Mouse (Mus musculus): ENCODE results near the gene BC030499.

The BC030499 gene

DNA sequence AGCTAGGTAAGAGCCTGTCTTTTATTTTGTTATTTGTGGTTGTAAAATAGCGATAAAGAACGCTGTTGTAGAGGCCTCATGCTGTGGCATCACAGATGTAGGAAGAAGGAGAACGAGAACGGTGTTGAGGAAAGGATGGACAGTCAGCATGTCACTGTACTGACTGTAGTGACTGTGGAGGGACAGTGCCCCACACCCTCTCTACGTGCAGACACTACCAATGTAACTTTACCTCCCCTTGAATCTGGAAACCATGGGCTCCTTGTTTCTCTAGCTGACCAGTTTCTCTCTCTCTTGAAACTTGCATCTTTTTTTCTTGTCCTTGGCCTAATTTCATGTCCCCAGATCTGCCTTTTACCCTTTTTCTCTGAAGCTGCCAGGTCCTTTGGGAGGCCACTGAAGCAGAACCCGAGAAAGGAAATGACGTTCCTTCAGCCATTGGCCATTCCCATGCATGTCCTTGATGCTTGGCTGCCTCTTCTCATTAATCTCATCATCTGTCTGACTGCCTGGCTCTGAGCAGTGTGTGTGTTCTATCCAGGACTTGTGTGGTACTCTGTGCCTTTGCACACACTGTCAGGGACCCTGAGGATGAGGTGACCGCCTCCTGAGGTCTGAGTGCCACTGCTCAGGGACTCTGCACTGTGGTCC is 20.3 kb downstream of the BC030499 start:
- DNase-seq, result no peak

DNA sequence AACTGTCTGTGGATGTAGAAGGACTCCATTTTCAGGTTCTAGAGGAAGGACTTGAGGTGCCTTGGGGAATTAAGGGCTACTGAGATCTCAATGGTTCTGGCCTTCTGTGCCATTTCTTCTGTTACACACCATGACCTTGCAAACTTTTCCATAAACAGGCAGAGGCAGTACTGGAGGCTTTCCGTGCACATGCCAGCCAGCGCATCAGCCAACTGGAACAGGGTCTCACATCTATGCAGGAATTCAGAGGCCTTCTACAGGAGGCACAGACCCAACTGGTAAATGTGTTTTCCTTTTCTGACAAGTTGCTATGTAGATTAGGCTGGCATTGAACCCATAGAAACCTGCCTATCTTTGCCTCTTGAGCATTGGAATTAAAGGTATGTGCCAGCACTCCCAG is 23.0 kb downstream of the BC030499 start:
- DNase-seq, result no peak

DNA sequence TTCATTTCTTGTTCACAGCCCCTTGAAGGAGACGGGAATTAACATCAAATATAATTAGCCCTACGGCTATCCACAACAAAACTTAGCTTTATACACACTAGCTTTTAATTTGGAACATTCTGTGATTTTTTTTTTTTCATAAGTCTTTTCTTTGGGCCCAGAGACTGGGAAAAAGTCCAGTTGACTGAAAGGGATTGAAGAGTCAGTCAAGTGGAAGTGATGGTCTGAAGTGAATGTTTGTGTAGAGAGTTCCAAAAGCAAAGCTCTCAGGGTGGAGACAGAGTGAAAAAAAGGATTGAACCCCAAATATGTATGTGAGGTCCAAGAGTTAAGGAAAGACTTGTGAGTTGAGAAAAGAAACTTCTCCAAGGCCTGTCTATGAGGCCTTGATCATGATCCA is 27.8 kb downstream of the BC030499 start:
- DNase-seq, result no peak

DNA sequence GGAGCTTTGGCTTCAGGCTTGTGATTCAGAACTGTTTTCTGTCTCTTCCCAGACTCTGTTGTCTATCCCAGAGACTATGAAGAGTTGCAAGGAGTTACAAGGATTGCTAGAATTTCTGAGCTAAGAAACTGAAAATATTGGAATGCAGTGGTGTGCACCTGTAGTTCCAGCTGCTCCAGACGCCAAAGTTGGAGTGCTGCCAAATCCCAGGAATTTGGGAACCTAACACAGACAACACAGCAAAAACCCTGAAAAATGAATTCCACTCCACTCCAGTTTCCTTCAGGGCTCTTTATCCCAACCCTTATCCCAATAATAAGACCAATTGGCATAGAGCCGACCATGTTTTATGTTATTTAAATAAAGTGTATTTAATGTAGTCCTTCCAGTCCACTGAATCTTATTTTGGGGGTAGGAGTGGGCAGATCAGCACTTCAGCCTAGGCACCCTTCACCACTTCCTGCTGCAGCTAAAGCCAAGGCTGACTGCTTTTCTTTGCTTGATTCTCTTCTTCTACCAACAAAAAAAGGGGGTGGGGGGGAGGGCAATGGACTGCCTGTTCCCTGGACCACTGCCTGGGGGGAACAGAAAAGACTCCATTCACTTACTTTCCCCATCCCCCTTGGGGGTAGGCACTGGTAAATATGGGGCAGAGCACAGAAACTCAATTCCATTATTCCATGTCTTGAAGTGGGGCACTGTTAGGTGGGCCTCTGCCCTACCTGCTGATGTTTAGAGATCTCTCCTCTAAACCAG is 31.6 kb downstream of the BC030499 start:
- peak; percentile 11 to 38 for DNase-seq

DNA sequence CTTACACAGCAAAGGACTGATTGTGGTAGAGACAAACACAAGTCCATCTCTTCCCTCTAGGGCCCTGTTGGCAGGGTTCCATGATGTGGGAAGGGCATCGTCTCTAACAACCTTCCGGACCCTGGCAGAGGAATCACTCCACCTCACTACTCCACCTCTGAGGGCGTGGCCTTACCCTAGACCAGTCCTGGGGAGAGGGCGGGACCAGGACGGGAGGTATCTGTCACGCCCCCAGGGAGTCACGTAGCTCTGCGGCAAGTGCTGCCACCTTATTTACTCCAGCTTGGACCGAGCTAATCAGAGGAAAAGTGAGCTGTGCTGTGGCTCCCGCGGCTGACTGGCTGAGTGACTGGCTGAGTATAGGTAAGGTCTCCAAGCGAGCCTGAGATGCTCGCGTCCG is 32.2 kb downstream of the BC030499 start, which contains the start of gene Aldoc:
Gene Aldoc (plus strand): TSS at position 109 of the 400 bp plus-strand sequence.
- DNase-seq, result peak; percentile 78 to 83

DNA sequence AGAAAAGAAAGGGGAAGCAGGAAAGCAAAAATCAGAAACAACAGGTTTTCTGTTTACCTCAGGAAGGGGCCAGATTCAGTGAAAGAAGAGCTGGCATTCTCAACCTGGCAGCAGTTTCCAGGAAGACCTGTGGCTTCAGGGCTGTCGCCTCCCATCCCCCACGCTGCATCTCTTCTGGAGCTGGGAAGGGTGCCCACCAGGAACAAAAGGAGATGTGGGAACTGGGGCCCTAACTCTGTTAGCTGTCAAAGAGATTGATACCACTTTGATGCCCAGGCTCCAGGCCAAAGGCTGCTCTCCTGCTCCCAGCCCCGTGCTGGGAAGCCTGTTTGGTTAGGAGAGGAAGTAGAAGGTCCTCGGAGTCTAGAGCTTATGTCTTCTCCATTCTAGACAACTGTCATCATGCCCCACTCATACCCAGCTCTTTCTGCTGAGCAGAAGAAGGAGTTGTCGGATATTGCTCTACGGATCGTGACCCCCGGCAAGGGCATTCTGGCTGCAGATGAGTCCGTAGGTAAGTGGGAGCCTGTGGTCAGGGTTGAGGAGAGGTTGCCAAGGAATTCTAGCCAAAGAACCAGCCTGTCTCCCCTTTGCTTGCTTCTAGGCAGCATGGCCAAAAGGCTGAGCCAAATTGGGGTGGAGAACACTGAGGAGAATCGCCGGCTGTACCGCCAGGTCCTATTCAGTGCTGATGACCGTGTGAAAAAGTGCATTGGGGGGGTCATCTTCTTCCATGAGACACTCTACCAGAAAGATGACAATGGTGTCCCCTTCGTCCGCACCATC is 33.6 kb downstream of the BC030499 start:
- DNase-seq, result peak; percentile 77 to 91

DNA sequence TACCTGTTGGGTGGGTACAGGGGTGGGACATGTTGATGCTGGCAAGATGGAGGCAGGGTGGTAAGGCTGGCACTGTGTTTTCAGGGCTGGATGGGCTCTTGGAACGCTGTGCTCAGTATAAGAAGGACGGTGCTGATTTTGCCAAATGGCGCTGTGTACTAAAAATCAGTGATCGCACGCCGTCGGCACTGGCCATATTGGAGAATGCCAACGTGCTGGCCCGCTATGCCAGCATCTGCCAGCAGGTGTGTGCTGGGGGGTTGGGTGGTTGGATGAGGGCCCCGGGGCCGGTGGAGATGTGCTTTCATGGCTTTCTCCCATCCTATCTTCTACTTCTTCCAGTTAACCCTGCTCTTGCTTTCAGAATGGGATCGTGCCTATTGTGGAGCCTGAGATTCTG is 34.3 kb downstream of the BC030499 start:
- DNase-seq, result peak; percentile 53 to 61

DNA sequence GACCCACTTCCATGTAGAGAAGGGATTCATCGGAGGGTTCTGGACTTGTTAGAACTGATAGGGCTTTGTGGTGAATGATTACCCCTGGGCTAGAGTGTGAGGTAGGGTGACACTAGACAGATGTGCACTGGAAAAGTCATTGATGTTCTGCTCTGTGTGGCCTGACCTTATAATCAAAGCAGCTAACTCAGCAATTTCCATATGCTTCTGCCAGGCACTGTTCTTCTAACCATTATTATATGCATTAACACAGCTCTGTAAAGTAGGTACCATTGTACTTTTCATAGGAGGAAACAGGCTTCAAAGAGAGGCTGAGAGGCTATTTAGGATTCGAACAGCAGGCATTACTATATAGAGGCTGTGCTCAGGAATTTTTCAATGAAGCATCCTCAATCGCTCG is 36.6 kb downstream of the BC030499 start:
- no peak for DNase-seq

DNA sequence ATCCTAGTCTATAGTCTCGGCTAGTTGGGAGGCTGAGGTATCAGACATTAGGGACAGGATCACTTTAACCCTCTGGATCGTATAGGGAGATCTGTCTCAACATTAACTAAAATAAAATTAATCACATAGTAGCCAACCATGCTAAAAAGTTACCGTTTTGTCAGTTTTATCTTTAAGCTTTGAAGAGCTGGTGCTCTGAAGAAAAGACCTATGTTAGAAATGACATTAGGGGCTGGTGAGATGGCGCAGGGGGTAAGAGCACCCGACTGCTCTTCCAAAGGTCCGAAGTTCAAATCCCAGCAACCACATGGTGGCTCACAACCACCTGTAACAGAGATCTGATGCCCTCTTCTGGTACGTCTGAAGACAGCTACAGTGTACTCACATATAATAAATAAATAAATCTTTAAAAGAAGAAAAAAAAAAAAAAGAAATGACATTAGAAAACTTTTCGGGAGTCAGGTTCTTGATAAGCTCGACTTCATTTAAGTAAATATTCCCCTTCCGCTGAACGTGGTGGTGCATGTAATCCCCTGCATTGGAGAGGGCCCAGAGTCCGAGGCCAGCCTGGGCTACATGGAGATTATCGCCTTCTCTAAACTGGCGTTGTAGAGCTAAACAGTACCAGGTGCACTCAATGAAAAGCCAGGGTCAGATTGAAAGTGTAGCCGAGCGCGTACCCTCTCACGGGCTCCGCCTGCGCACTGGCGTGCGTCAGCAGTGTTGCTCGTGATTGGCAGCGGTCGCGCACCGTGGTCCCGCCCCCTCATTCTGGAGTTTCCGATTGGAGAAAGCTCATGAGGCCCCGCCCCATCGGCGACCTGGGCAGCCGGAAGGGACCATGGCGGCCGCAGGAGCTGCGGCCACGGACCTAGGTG is 37.2 kb downstream of the BC030499 start, which contains the start of gene Pigs:
Gene Pigs (plus strand): TSS at position 782 of the 878 bp plus-strand sequence.
- DNase-seq, result peak; percentile 99

DNA sequence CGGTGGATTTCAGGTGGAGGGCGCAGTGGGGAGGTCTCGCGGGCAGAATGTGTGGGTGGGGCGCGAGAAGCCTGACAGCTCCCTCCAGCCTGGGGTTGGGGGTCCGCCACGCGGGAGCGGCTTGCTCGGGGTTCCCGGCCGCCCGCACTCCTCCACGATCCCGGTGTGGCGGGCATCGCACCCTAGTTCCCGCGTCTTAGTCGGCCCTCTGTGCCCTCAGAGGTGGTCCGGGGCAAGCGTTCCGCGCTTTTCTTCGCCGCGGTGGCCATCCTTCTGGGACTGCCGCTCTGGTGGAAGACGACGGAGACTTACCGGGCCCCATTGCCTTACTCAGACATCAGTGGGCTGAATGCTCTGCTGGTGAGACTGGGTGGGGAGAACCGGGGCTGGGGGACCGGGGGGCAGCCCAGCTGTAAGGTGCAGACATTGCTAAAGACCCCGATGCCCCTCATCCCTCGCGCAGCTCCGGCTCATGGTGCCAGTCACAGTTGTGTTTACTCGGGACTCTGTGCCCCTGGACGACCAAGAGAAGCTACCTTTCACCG is 37.9 kb downstream of the BC030499 start:
- DNase-seq, result no peak

DNA sequence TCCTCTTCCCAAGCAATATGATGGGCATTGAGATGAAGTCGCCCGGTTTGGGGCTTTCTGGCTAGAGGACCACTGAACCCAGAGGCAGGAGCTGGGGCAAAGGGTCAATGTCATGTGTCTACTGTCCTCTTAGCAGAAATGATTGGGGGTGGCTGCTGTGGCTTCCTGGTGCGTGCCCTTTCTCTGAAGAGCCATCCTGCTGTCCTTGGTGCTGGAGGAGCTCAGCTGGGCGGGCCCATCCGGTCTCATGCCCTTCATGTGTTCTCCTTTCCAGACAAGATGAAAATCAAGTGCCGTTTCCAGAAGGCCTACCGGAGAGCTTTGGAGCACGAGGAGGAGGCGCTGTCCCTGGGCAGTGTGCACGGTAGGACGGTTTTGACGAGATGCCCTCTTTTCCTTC is 42.0 kb downstream of the BC030499 start:
- DNase-seq, result no peak

DNA sequence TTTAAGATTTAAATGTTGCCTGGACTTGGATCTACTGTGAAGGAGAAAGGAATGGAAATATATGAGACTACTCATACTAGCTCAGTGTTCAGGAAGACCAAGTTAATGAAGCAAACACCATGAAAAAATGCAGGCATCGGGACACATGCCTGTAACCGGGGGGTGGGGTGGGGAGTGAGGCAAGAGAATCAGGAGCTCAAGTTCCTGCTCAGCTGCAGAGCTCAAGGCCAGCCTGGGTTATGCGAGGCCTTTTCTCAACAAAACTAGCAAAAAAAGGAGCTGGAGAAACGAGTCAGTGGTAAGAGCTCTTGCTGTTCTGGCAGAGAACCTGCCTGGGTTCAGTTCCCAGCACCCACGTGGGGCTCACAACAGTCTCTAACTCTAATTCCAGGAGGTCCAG is 43.4 kb downstream of the BC030499 start:
- no peak for DNase-seq

DNA sequence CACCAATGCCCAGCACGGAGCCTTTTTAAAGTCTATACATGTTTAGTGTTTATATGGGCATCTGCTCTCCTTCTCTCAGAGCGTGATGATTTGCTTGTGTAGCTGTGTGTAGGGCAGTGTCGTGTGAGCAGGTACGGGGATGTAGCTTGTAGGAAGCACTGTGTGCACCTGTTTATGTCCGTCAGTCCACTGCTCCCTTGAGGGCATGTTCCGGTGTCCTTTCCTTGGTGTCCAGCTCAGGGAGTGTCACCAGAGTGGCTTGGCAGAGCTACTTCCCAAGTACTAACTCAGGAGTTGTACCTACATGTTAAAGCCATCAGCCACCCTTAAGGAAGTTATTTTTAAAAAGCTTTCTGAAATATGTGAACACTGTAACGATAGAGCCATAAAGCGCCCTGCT is 46.4 kb downstream of the BC030499 start:
- no peak for DNase-seq

DNA sequence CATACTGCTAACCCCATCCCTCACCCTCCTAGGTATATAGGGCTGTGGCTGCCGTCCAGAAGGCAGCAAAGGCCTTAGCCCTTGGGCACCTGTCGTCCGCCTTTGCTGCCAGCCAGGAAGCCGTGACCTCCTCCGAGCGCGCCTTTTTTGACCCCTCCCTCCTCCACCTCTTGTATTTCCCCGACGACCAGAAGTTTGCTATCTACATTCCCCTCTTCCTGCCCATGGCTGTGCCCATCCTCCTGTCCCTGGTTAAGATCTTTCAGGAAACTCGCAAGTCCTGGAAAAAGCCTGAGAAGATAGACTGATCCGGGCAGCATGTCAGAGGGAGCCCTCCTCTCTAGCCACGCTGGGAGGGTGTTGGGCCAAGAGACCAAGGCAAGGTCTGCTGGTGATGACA is 51.1 kb downstream of the BC030499 start:
- DNase-seq, result no peak

DNA sequence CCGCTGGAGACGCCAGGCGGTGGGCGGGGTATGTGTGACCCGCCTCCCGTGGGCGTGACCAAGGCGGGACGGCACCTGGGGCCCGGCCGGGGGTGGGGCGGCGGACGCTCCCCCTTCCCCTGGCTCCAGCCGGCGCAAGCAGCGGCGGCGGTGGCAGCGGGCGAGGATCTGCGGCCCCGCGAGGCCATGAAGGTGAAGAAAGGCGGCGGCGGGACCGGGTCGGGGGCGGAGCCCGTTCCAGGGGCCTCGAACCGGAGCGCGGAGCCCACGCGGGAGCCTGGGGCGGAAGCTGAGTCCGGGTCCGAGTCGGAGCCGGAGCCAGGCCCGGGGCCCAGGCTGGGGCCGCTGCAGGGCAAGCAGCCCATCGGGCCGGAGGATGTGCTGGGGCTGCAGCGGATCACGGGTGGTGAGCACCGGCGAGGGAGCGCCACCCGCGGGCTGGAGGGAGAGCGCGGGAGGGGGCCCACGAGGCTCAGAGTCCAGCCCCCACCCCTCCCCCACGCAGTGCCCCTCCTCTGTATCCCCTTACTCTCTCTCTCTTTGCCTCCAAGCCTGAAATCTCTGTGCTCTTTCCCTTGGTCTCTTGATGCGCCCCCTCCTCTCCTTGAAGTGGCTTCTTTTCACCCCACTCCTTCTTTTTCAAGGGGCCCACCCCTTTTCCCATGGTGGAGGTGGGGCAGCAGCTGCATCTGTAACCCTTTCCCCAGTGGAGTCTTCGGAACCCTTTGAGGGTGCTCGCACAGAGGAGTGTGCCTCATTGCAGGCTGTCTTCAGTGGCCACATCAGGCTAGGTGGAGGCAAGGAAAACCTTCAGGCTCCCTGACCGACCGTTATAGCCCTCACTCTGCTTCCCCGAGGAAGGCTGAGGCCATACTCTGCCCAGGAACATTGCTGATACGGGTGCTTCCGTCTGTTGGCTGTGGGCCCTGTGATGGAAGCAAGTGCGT is 53.0 kb downstream of the BC030499 start, which contains the start of gene Unc119:
Gene Unc119 (plus strand): TSS at position 102 of the 947 bp plus-strand sequence.
- peak; percentile 80 to 83 for DNase-seq

DNA sequence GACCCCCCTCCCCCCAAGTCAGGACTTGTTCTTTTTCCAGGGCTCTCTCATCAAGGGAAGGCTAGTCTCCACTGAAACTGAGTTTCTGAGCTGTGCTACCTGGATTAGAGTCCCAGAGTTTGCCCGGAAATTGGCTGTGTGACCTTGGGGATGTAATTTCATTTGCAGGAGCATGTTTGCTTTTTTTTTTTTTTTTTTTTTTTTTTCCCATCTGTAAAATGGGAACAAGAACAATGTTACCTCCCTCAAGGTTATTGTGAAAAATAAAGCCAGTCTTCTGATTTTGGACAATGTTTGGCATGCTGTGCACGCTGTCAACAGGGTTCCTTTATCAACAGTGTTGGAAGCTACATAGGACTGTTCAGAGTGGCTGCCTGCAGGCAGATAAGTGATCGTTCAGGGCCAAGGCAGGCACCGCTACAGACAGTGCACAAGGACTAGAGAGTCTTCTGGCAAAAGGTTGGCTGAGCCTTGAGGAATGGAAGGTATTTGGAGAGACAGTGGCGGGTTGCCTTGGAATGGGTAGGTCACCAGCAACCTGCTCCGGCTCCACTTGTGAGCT is 53.8 kb downstream of the BC030499 start:
- DNase-seq, result no peak

DNA sequence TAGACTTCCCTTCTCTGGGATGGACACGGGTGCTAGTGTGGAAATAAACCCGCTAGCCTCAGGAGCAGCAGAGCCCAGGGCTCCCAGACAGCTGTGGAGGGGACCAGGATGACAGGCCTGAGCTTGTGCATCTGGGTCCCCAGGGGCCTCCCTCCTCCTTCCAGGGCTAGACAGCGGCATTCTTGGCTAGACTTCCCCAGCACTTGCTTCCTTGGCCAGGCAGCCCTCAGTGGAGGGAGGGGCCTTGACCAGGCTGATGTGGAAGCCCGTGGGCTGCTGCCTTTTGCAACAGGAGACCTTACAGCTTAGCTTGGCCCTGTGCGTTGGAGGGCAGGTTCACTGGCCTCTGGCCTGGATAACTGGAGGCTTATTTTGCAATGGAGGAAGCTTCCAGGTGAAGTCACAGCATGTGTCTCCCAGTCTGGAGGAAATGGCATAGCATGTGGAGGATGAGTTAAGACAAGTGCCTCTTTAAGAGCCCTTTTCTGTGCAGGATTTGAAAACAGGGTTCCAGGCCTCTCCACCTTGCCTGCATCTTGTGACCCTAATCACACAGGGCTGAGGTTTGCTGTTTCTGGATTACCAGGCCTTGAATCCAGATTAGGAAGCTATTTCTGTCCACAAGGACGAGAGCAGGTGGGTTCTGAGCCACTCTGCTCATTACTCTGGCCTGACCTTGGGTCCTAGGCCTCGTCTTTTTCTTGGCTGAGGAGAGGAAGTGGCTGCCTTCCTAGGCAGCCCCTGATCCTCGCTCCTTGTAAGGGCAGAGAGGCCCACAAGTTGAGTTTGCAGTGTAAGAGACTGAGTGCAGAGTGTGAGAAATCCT is 54.5 kb downstream of the BC030499 start:
- no peak for DNase-seq

DNA sequence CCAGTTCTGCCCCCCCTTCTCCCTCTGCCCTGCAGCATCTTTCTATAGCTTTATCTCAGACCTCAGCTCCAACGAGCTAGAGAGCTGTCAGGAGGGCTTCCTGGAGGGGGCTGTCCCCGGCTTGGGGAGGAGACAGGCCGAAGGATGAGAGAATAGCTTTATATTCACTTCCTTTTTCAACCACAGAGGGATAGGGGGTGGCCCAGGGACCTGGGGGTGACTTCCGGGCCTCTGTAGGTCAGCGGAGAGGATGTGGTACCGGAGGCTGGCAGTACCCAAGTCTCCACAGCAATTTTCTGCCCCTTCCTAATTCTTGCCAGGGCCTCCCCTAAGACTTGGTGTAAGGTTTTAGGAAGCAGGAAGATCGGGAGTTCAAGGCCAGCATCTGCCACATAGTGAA is 55.2 kb downstream of the BC030499 start:
- no peak for DNase-seq

Data from cerebellum, postnatal 14 days (tissue).